Mouse (Mus musculus): ENCODE data around the gene Atp23. TPM values are rescaled to one million over a fixed set of nuclear protein-coding genes. Genes with fewer than 3 reads are reported as not detected.

Atp23 gene
- 10 to 100 TPM in 1 of 2 experiments, 1 to 10 TPM in 1; 7.7 to 11.3 TPM for total RNA-seq (2021)
- long read RNA-seq, experiment 1, transcript Atp23-202 (6 exons, 1,043 nt) = major isoform, 7 of 11 reads
- long read RNA-seq, experiment 1, partial matches to known transcripts = 1 of 11 reads
- long read RNA-seq, experiment 1, other reads (novel, unspliced or antisense) = 3 of 11 reads
- long read RNA-seq, experiment 2, transcript Atp23-202 (6 exons, 1,043 nt) = major isoform, 8 of 17 reads
- long read RNA-seq, experiment 2, partial matches to known transcripts = 1 of 17 reads
- long read RNA-seq, experiment 2, other reads (novel, unspliced or antisense) = 6 of 17 reads

DNA sequence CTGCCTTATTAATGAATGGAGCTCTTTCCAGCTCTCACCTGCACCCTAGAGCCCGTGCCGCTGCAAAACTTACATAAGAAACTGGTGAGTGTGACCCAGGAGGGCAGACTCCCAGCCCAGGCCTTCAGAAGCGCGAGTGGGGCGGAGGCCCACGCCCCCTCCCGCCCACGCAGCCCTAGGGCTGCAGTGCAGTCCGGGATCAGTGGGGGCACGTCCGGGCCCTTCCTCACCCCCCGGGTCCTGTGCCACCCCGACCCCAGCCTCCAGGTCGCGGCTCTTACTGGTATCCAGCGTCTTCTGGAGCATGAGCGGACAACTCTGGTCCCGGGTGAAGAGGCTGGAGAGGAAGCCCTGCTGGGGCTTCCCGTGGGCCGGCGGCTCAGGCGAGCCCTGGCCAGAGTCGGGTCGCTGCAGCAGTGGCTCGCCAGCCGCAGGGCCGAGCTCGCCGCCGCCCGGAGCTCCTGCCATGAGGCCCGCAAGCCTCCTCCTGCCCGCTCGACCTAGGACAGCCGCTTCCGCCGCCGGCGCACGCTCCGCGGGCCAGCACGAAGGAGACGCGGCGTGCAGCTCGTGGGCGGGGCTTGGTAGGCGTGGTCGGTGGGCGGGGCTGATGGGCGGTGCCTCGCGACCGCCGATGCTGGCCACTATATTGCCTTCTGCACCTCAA, at the start of gene Atp23:
TSS of gene Atp23 (minus strand) at position 535 of the 667 bp plus-strand sequence.
- intact Hi-C loops (cut with DNase I) = no loop called here
- DNase-seq (ENCODE audit: low spot score in 2 of 2) = peak; percentile 82 to 89

DNA sequence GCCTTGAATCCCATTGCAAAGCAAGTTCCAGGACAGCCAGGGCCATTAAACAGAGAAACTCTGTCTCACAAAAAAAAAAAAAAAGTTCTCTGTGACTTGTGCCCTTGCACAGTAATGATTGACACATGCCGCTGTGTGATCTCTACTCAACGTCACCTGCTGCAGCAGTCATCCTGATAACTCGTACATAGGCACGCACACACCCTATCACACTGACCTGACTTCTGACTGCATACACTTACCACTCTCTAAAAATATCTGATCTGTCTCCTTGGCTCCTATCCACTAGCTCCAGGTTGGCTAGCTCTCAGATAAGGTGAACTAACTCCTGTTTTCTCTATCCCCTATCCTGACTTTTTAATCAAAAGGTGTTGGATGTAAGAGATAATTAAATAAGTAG, 49.4 kb upstream of the Atp23 start:
- intact Hi-C loops (cut with DNase I) = no loop called here
- DNase-seq (ENCODE audit: low spot score in 2 of 2) = no peak

DNA sequence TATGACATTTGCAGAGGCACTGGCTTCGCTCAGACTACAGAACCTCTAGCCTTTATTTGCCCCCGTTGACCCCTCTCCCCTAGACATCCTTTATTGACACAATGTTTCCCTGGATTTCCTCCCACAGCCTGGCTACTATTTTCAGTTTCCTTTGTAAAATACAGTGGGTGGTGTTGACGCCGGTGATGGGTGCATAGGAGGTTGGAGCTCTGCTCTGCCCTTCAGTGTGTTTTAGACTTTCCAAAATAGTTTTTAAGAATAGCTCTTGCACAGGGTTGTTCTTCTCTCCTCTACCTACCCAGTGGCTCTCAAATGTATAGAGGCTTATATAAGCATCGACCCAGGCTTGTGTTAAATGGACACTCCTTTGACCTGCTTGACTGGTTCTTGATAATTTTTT, 48.7 kb upstream of the Atp23 start:
- intact Hi-C loops (cut with DNase I) = no loop called here

DNA sequence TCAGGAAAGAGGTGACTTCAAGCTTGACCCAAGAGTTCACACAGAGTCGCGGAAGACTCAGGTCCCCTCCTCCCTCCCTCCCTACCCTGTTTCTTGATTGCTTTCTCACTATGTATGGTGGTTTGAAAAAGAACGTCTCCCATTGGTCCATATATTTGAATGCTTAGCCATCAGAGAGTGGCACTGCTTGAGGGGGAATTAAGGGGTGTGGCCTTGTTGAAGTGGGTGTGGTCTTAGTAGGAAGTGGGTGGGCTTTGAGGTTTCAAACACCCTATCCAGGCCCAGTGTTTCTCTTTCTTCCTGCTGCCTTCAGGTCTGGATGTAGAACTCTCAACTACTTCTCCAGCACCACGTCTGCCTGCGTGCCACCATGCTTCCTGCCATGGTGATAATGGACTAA, 44.4 kb upstream of the Atp23 start:
- intact Hi-C loops (cut with DNase I) = no loop called here
- DNase-seq (ENCODE audit: low spot score in 2 of 2) = no peak

More for the DNA sequence above, 48.7 kb upstream of the Atp23 start:
- DNase-seq (ENCODE audit: low spot score in 2 of 2) = no peak

DNA sequence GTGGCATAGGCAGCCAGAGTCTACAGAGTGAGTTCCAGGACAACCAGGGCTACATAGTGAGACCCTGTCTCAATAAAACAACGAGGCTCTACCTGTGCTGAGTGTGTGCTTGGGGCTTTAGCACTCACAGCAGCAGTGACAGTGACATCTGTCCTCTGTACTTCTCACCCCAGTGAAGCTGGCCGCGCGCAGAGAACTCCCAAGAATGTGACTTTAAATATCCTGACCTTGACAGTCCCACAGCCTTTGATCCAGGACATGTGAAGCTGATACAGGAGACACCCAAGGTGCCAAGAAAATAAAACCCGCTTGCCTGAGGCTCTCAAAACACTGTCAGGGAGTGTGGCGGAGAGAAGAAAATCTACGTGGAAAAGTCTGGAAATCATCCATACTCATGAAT, 39.8 kb upstream of the Atp23 start:
- no peak for DNase-seq (ENCODE audit: low spot score in 2 of 2)
- intact Hi-C loops (cut with DNase I) = no loop called here

DNA sequence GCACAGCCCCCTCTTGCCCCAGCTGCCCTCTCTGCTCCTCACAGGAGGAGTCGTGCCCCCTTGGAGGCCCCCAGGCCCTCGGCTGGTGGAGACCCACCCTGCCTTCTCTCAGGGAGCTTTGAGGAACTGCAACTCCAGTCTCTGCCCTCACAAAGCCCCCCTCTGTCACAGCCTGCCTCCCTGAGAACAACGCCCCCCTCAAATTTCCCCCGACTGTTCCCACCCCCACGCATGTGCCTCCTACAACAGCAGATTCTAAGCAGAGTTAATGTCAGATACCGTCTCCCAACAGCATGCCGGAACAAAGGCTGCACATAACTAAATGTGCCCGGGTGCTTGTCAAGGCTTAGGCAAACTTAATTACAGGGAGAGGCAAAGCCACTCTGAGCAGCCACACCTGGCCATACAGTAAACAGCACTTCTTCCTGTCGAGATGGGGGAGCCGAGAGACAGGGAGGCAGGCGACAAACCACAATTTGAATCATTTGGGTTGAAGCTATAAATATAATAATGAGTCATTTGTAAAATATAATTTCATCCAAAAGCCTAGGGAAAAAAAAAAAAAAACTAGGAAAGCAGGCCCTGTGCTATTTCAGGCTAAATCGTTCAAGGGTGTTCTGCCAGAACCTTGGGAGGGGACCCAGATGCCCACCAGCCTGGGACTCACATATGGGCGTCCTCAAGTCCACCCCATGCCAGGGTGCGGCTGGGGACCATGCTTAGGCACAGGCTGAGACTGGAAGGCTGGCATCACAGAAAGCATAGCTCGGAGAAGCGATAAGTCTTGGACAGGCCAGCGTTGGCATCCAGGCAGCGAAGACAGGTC, 34.6 kb upstream of the Atp23 start:
- peak; percentile 62 to 83 for DNase-seq (ENCODE audit: low spot score in 2 of 2)
- intact Hi-C loops (cut with DNase I) = no loop called here

DNA sequence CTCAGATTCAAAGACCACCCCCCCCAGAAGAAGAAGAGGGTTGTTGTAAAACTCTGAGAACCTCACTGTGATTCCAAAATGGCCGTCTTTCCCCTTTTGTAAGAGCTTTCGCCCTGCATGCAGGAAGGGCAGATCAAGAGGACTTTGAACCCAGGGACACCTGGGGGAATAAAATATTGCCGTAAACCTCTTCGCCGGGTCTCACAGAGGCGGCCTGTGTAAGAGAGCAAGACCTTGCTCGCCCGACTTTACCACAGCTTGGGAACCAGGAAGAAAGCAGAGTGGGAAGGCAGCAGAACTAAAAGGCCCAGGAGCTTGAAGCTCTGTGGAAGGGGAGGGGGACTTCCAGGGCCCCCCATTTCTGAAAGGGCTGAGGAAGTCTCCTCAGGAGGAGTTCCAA, 34.0 kb upstream of the Atp23 start:
- intact Hi-C loops (cut with DNase I) = no loop called here
- no peak for DNase-seq (ENCODE audit: low spot score in 2 of 2)

DNA sequence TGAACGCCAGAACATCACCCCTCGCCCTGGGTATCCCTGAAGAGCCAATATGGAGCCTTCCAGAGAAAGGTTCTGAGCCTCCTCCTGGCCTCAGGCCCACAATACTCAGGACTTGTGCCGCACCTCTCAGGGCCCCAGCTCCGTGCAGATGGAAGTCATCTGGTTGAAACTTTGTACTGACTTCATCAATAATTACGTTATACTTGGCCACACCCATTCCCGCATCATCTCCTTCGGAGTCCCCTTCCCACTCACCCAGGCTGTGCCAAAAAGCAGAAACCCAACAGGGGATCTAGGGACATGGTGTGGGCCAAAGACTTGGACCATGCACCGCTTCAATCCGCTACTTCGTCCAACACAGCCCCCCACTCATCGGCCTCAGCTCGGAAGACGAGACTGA, 33.4 kb upstream of the Atp23 start:
- intact Hi-C loops (cut with DNase I) = no loop called here
- no peak for DNase-seq (ENCODE audit: low spot score in 2 of 2)

DNA sequence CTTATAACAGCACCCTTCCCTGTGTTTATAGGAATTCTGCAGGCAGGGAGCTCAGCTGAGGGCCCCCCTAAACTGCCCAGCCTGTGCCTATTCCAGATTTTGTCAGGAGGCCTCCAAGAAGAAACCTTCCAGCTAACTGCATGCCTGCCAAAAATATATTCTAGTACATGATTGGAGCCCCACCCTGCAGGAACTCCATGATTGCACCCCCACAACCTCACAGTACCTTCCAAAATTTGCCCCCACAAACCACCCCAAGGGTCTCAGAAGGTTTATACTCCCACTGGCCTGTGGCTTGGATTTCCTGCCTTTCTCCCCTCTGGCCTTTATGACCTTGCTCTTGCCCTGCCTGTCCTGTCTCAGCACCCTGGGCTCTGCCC, 30.6 kb upstream of the Atp23 start:
- intact Hi-C loops (cut with DNase I) = no loop called here

DNA sequence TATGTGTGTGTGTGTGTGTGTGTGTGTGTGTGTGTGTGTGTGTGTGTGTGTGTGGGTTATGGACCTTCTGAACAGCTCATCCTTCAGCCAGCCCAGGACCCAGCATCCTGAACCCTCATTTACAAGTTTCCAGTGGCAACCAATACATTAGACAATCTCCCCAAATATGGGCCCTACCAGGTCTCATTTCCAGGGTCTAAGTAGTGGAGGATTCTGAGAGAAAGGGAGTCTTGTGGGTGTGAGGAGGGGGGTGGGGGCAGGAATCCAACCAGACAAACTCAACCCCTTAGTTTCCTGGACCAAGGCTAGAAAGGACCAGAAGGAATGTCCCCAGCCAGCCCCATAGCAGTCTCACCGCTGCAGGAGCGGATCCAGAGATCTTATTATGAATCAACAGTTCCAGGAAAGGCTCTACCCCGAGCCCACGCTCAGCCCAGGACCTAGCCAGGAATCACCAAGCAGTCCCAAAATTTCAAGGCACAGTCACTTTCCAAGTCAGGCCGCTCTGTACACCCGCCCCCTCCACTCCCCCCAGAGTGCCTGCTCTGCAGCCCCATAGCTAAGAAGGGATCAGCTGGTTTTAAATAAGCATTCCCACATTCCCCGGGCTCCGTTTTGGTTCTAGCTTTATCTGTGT, 30.1 kb upstream of the Atp23 start:
- intact Hi-C loops (cut with DNase I) = no loop called here
- peak; percentile 55 to 69 for DNase-seq (ENCODE audit: low spot score in 2 of 2)

More for the DNA sequence above, 30.6 kb upstream of the Atp23 start:
- no peak for DNase-seq (ENCODE audit: low spot score in 2 of 2)

DNA sequence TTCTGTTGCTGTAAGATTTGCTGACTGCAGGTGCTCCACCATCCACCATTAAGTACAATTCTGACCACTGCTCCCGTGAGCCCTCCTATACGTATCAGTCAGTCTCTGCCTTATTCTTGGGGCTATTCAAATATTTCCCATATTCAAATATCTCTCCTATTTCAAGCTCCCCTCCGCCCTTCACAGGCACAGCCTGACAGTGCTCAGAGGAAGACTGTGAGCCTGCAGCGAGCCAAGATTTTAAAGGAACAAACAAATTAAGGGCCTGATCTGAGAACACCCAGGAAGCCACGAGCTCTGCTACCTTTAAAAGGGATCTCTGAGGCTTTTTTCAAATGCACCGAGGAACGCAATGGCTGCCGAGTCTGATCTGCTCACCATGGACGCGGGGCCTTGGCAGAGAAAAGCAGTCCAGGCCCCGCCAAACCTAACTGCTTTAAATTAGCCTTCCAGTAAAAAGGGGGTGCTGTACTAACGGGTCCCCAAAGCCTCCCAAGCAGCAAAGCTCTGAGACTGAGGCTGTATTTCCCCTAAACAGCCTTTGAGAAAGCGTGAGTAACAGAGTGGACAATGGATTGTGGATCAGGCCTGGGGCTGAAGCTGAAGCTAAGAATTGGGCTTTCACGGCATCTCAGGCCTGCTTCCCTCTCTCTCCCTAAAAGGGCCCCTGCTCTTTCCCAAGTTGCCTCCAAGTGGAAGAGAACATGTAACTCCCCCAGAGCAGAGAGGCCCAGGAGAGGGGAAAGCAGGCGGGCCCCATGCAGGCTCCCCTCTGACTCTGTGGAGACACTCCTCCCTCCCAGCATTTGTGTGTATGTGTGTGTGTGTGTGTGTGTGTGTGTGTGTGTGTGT, 29.3 kb upstream of the Atp23 start:
- DNase-seq (ENCODE audit: low spot score in 2 of 2) = no peak
- intact Hi-C loops (cut with DNase I) = no loop called here

DNA sequence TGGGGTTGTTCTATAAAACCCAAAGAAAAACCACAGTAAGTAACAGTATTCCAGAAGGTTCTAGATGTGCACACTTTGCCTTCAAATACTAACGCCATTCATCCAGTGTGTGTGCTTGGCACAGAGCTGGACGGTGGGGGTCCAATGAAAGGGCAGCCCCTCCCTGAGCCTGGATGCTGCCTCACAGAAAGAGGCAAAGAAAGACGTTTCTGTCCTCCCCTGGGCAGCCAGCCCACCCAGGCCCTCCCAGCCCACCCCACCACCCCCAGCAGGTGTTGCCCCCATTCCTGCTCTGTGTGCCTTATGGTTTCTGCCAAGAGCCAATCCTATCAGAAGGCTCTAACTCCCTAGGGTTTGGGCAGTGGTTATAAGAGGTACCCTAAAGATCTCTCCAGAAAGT, 28.4 kb upstream of the Atp23 start:
- intact Hi-C loops (cut with DNase I) = loop anchor here (2.0 kb wide), 1 partner anchor 49 kb away; the partner anchor contains the start of gene Ctdsp2
- DNase-seq (ENCODE audit: low spot score in 2 of 2) = peak in 1 of 2 experiments; percentile 5

DNA sequence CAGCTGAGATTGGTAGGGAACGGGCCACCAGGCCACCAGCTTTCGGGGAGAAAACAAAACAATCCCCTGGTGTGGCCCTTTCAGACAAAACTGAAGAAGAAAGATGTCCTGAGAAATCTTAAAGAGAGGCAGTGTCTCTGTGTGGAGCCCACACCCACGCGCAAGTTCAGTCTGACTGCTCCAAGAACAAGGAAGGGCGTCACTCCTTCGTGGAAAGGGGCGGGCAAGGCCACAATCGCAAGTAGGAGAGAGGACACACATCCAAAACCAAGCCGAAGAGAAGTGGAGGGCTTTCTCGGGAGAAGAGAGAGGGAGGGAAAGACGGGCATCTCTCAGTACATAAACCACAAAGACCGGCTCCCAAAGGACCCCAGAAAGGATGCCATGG, 27.7 kb upstream of the Atp23 start:
- DNase-seq (ENCODE audit: low spot score in 2 of 2) = peak in 1 of 2 experiments; percentile 64
- intact Hi-C loops (cut with DNase I) = loop anchor here (2.0 kb wide), 1 partner anchor 50 kb away; the partner anchor contains the start of gene Ctdsp2

DNA sequence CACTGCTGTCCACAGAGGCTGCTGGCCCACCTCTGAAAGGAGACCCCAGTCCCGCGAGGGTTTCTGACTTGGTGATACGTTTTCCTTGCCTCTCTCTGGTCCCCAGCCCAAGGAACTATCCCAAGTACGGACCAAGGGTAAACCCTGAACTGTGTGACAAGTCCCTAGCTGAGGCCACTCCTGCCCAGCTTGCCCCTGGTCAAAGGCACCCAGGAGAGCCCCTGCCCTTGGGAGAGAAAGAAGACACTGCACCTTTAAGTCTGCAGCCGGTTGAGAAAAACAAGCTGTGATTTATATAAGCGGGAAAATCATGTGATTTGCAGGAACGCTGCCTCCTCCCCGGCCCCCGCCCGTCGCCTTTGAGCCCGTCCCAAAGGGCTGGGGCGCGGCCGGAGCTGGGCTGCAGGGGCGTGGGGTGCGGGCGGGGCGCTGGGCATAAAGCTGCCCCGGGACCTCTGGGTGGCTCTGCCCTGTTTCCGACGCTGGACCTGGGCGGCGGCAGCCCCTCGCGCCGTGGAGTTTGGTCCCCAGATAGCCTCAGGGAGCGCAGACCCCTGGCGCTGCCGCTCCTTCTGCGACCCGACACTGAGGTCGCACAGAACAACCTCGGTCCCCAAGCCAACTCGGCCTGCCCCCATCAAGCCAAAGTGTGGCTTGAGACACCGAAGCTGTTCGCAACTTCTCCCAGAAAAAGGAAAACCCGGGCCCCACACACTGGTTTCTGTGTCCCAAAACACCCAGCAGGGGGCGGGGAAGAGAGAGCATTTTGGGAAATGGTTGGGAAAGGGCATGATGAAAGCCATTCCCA, 27.1 kb upstream of the Atp23 start:
- DNase-seq (ENCODE audit: low spot score in 2 of 2) = peak; percentile 79 to 82
- intact Hi-C loops (cut with DNase I) = loop anchor here (2.0 kb wide), 1 partner anchor 51 kb away; the partner anchor contains the start of gene Ctdsp2

DNA sequence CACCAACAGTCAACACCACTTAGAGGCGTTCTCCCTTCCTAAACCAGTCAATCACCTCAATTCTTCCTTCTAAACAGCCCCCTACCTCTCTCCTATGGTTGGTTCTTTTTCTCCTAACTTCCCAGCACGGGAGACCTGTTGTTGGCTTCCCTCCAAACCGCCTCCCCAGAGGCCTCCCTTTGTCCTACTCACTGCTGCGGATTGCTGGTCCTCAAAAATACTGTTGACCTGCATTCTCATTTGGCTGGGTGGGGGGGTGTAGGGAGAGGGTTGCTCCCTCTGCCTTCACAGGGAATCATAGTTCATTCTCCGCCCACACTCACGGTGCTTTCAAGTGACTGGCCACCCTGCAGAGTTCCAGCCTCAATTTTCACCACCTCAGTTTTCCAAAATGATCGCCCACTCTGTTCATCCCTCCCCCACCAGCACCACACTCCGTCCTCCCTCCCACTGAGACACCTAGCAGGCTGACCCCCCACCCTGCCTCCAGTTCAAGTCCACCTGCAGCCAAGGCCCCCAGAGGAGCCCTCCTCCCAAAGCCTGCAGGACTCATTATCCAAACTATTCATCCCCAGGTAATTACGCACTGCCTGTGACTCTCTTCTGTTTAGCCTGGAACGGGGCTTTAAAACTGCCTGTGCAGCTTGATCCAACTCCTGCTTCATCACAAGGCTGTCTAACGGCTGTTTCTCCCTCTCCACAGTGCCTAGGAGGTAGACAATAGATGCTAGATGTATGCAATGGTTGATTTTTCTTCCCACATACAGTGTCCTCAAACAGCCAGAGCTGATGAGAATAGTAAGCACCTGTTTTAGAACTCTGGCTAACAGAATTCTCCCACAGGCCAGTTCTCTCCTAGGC, 26.2 kb upstream of the Atp23 start:
- intact Hi-C loops (cut with DNase I) = no loop called here
- peak in 1 of 2 experiments; percentile 64 for DNase-seq (ENCODE audit: low spot score in 2 of 2)

DNA sequence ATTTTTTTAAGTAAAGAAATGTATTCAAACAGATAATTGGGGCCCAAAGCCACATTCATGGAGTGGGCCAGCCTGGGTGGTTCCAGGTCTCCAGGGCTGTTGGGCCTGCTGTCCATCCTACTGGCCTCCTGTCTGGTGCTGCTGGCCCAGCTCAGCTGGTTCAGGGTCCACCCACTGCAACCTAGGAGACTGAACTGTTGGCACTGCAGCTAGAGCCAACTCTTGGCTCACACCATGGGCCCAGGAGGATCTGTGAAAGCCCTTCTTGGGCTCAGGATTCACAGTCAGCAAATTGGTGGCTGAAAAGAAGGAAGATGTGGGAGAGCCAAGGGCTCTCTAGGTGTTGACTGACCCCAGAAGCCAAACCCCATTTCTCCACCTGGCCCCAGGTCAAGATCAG, 24.2 kb upstream of the Atp23 start:
- DNase-seq (ENCODE audit: low spot score in 2 of 2) = no peak
- intact Hi-C loops (cut with DNase I) = no loop called here

DNA sequence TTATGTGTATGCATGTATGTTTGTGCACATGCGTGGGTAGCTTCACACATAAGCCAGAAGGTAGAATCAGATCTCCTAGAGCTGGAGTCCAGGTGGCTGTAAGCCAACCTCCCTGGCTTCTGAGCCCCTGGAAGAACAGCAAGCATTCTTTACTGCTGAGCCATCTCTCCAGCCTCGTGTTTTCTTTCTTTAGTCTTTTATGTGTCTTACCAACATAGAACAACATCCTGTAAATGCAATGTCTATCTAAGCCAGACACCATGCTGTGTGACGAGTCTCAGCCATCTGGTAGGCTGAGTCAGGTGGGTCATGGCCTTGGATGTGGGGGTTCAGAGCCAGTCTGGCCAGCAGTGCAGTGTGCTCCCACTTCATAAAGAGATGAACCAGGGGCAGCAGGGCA, 22.9 kb upstream of the Atp23 start:
- DNase-seq (ENCODE audit: low spot score in 2 of 2) = no peak
- intact Hi-C loops (cut with DNase I) = no loop called here

All from left cerebral cortex, postnatal 14 days (tissue).